Mouse (Mus musculus) cortical plate, adult 2 months (tissue): Measurements from ENCODE around the gene Hip1. TPM values are rescaled to one million over a fixed set of nuclear protein-coding genes. Genes with fewer than 3 reads are reported as not detected.
A peak's percentile ranks its signal among the peaks of the same experiment; 100 is the strongest.

ENCODE experiments used
- H3K27ac ChIP-seq: fragments of 200-500 bp; 2 replicates; pipeline ENCODE4 v1.5.1; 2012; ENCODE audit warnings: low read length, control low read depth, inconsistent platforms; ENCODE audit not compliant: insufficient read depth
- H3K4me1 ChIP-seq: fragments of 200-500 bp; 2 replicates; pipeline ENCODE4 v1.6.1; 2011; ENCODE audit warnings: low read length; ENCODE audit not compliant: control insufficient read depth, insufficient read depth
- H3K4me3 ChIP-seq: fragments of 200-500 bp; 2 replicates; pipeline ENCODE4 v1.5.1; 2011; ENCODE audit warnings: mild to moderate bottlenecking, low read length, control low read depth; ENCODE audit not compliant: insufficient read depth
- CTCF ChIP-seq: fragments of 200-500 bp; IDR thresholded peaks from 2 replicates; pipeline ENCODE4 v1.5.1; 2011; ENCODE audit warnings: mild to moderate bottlenecking, control low read depth, low read length; ENCODE audit not compliant: insufficient read depth; ENCODE audit errors: extremely low read depth
- POLR2A ChIP-seq: fragments of 200-500 bp; IDR thresholded peaks from 2 replicates; pipeline ENCODE4 v1.6.1; 2011; ENCODE audit warnings: mild to moderate bottlenecking, low read length, control low read depth; ENCODE audit not compliant: insufficient read depth; ENCODE audit errors: extremely low read depth
- polyA plus RNA-seq: library from polyadenylated mRNA; depleted of rRNA; stranded (reverse); fragments of >200 nt; gene quantifications from 2 replicates; pipeline ENCODE4 v1.2.3, GENCODE M21; 2012; rRNA removed

Gene Hip1
- 29.1 and 30.0 TPM in 2 replicates for polyA plus RNA-seq

- Histone ChIP-seq H3K27ac (peak within 1 kb of the TSS; percentile 17), H3K4me3 (peak within 1 kb of the TSS; percentile 77), H3K4me1 (no peaks in the 10 kb centered on the region)
- TF ChIP-seq POLR2A (peak; percentile 84), CTCF (peak; percentile 24; the same call in 1 of the 2 replicates)
These were observed at the start of gene Hip1 for GRCm38 (mm10) chr5:135544865-135545797. TSS of gene Hip1 (minus strand) at chr5:135545120.

- TF ChIP-seq CTCF (no peak), POLR2A (no peak)
- H3K4me3 ChIP-seq: no peak overlapping the region
- no peak overlapping the region for H3K27ac ChIP-seq
- H3K4me1 ChIP-seq: no peaks in the 10 kb centered on the region
These were observed 45.3 kb upstream of the Hip1 start for GRCm38 (mm10) chr5:135589996-135590784.

GRCm38 (mm10) chr5:135587764-135588163 is 42.8 kb upstream of the Hip1 start:
- no peak overlapping the region for H3K4me3 ChIP-seq
- H3K27ac ChIP-seq: no peak overlapping the region
- TF ChIP-seq POLR2A: no peak
- TF ChIP-seq CTCF: no peak
- no peaks in the 10 kb centered on the region for H3K4me1 ChIP-seq

- H3K4me1 ChIP-seq: no peaks in the 10 kb centered on the region
- H3K27ac ChIP-seq: no peak overlapping the region
- no peak for TF ChIP-seq CTCF
- no peak for TF ChIP-seq POLR2A
These were observed 40.8 kb upstream of the Hip1 start for GRCm38 (mm10) chr5:135585691-135586090.

GRCm38 (mm10) chr5:135582330-135582729 is 37.4 kb upstream of the Hip1 start:
- TF ChIP-seq CTCF: no peak
- no peak for TF ChIP-seq POLR2A
- no peak overlapping the region for H3K4me3 ChIP-seq

More at GRCm38 (mm10) chr5:135585691-135586090, 40.8 kb upstream of the Hip1 start:
- no peak overlapping the region for H3K4me3 ChIP-seq

GRCm38 (mm10) chr5:135579331-135579751 is 34.4 kb upstream of the Hip1 start:
- no peak overlapping the region for H3K4me3 ChIP-seq
- TF ChIP-seq POLR2A (no peak), CTCF (no peak)
- H3K4me1 ChIP-seq: no peaks in the 10 kb centered on the region
- no peak overlapping the region for H3K27ac ChIP-seq

More at GRCm38 (mm10) chr5:135582330-135582729, 37.4 kb upstream of the Hip1 start:
- Histone ChIP-seq H3K4me1 (no peaks in the 10 kb centered on the region), H3K27ac (no peak overlapping the region)

GRCm38 (mm10) chr5:135576055-135576454 is 31.1 kb upstream of the Hip1 start:
- TF ChIP-seq POLR2A: no peak
- TF ChIP-seq CTCF: no peak
- Histone ChIP-seq H3K4me3 (no peak overlapping the region), H3K27ac (no peak overlapping the region), H3K4me1 (no peaks in the 10 kb centered on the region)

- no peak for TF ChIP-seq CTCF
- TF ChIP-seq POLR2A: no peak
- Histone ChIP-seq H3K4me3 (no peak within 1 kb of the TSS), H3K4me1 (0 out of 2 replicates have a peak, but pooled peaks cover 1% of the 10 kb centered on the region), H3K27ac (no peak within 1 kb of the TSS)
These were observed 28.1 kb upstream of the Hip1 start, which contains the start of gene Ccl24 for GRCm38 (mm10) chr5:135573006-135573405. TSS of gene Ccl24 (minus strand) at chr5:135573049.

- no peak overlapping the region; the same call in 1 of the 2 replicates for H3K27ac ChIP-seq
- TF ChIP-seq POLR2A: no peak
- no peak for TF ChIP-seq CTCF
- 0 out of 2 replicates have a peak, but pooled peaks cover 1% of the 10 kb centered on the region for H3K4me1 ChIP-seq
- H3K4me3 ChIP-seq: no peak overlapping the region
These were observed 23.8 kb upstream of the Hip1 start for GRCm38 (mm10) chr5:135568698-135569097.
